Mouse (Mus musculus): Measurements from ENCODE around the gene Hmmr. TPM values are rescaled to one million over a fixed set of nuclear protein-coding genes. Genes with fewer than 3 reads are reported as not detected.

Hmmr gene
- polyA plus RNA-seq (2014; fragmentation: Illumina TruSeq; extraction: RNeasy Lipid Tissue Mini Kit (QIAGEN cat#74804); ENCODE audit: low replicate concordance), result 21.6 TPM

DNA sequence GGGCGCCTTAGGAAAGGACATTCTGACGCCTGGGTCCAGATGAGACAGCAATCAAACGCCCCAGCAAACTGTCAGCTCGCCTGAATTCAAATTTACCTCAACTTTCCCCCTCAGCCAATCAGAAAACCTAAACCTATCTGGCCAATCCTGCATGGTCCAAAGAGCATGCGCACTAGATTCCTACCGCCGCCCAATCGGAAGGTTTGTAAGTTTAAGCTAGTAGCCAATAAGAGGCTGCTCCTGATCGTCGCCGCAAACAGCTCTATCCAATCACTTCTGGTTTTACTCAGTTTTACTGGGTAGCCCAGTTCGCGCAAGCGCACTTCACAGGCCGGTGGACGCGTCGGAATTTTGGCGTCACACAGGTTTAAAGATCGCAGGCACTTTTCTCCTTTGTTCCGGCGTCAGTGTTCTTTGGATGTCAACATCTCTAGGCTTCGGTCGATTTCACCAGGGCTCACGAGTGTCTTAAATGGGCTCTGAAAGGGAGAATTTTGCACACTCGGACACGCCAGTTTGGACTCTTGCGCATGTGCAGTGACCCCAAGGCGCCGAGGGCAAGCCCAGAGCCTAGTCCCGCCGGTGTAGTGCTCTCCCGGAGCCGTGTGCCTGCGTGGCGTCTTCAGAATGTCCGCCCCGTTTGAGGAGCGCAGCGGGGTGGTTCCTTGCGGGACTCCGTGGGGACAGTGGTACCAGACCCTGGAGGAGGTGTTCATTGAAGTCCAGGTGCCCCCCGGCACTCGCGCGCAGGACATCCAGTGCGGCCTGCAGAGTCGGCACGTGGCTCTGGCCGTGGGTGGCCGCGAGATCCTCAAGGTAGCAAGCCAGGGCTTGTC is at the start of gene Hmmr, which contains the start of gene Nudcd2:
Gene Hmmr (minus strand): TSS at position 84 of the 836 bp plus-strand sequence.
Gene Nudcd2 (plus strand): TSS at position 329 of the 836 bp plus-strand sequence.

DNA sequence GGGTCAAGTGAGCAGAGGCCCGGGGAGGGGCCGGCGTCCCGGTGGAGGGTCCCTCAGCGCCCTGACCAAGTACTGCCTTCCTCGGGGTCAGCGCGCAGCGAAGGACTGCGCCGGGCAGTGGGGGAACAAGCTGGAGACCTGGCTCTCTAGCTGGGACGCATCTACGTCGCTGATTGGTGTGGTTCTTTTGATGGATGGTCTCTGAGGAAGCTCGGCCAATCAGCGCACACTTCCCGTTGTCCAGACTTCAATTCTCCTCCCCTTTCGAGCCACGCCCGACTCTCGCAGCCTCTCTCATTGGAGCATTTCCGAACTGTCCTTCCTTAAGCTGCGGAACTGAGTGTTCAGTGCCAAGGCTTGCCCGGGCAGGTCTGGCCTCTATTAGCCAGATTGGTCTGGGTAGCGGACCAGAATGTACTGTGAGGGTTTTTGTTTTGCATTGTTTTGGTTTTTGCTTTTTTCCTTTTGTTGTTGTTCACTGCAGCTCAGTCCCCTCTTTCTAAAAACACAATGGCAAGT is 21.9 kb upstream of the Hmmr start, which contains the start of gene Ccng1:
Gene Ccng1 (minus strand): TSS at position 203 of the 519 bp plus-strand sequence.

DNA sequence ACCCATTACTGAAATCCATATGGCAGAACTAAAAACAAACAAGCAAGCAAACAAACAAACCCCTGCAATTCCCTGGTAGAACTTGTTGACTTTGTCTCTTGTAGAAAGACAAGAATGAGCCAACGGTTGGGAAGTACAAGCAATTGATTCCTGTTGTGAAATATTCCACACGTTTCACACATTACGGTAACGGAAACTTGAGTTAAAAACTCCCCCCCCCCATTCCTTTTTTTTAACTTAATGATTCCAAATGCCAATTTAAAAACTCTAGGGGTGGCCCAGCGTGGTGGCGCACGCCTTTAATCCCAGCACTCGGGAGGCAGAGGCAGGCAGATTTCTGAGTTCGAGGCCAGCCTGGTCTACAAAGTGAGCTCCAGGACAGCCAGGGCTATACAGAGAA is 38.1 kb downstream of the Hmmr start, which contains the start of gene Mat2b:
Gene Mat2b (minus strand): TSS at position 101 of the 400 bp plus-strand sequence.

Other genes with a start within 250 kb of the Hmmr start
- 117 TPM for gene Mat2b, start 38.2 kb downstream of the Hmmr start, polyA plus RNA-seq (2014; fragmentation: Illumina TruSeq; extraction: RNeasy Lipid Tissue Mini Kit (QIAGEN cat#74804); ENCODE audit: low replicate concordance)
- 86.8 TPM for gene Nudcd2, start 245 bp upstream of the Hmmr start, polyA plus RNA-seq (2014; fragmentation: Illumina TruSeq; extraction: RNeasy Lipid Tissue Mini Kit (QIAGEN cat#74804); ENCODE audit: low replicate concordance)
- gene Ccng1, start 21.9 kb upstream of the Hmmr start, polyA plus RNA-seq (2014; fragmentation: Illumina TruSeq; extraction: RNeasy Lipid Tissue Mini Kit (QIAGEN cat#74804); ENCODE audit: low replicate concordance), result 174 TPM

All from small intestine, adult 10 weeks (tissue).